Mouse (Mus musculus) heart, adult 2 months (tissue): Measurements from ENCODE around the gene Foxd3. TPM values are rescaled to one million over a fixed set of nuclear protein-coding genes. Genes with fewer than 3 reads are reported as not detected.

Experiments
- DNase-seq, 2 experiments: peaks; one replicate each; pipeline ENCODE4 v3.0.0; 2021
- H3K27ac ChIP-seq: fragments of 200-600 bp; 2 replicates; pipeline ENCODE4 v1.8.1; 2022
- H3K27me3 ChIP-seq: fragments of 200-500 bp; 2 replicates; pipeline ENCODE4 v1.6.1; 2012; ENCODE audit warnings: mild to moderate bottlenecking, low read length, inconsistent platforms, mixed read lengths; ENCODE audit not compliant: control insufficient read depth, insufficient read depth
- H3K36me3 ChIP-seq: fragments of 200-500 bp; 2 replicates; pipeline ENCODE4 v1.6.1; 2012; ENCODE audit warnings: low read length, inconsistent platforms; ENCODE audit not compliant: control insufficient read depth, insufficient read depth
- H3K4me1 ChIP-seq: fragments of 200-500 bp; 2 replicates; pipeline ENCODE4 v1.6.1; 2011; ENCODE audit warnings: low read length; ENCODE audit not compliant: control insufficient read depth, insufficient read depth
- H3K4me3 ChIP-seq: fragments of 200-600 bp; 2 replicates; pipeline ENCODE4 v1.8.1; 2022
- H3K79me2 ChIP-seq: fragments of 200-500 bp; replicated peaks from 2 replicates; pipeline ENCODE4 v1.6.1; 2012; ENCODE audit warnings: mild to moderate bottlenecking, inconsistent platforms, low read length, moderate library complexity, mixed read lengths; ENCODE audit not compliant: control insufficient read depth, insufficient read depth
- H3K9ac ChIP-seq: fragments of 200-500 bp; 2 replicates; pipeline ENCODE4 v1.6.1; 2012; ENCODE audit warnings: low read depth, mild to moderate bottlenecking, control low read depth, inconsistent platforms, low read length, mixed read lengths
- CTCF ChIP-seq: fragments of 200-600 bp; IDR thresholded peaks from 2 replicates; pipeline ENCODE4 v1.8.1; 2022; ENCODE audit warnings: antibody characterized with exemption, mild to moderate bottlenecking, moderate library complexity
- EP300 ChIP-seq: fragments of 200-500 bp; IDR thresholded peaks from 2 replicates; pipeline ENCODE4 v1.6.1; 2011; ENCODE audit warnings: low read depth, low read length, control low read depth; ENCODE audit not compliant: insufficient read depth
- POLR2A ChIP-seq: fragments of 200-500 bp; IDR thresholded peaks from 2 replicates; pipeline ENCODE4 v1.6.1; 2011; ENCODE audit warnings: mild to moderate bottlenecking, low read depth, low read length, control low read depth; ENCODE audit not compliant: insufficient read depth
- WGBS: fragments of 180-500 bp; shearing (Covaris S2); methylation state at CpG from one replicate; pipeline ENCODE4 v1.1.7; 2018; 5-methylcytosine and 5-hydroxymethylcytosine counted together
- intact Hi-C: fragments of 180-260 bp; cut with DNase I; formaldehyde crosslinking; loops from one replicate; pipeline ENCODE4 v1.15.1; 2025
- polyA plus RNA-seq: library from polyadenylated mRNA; depleted of rRNA; stranded (reverse); fragments of >200 nt; gene quantifications from 2 replicates; pipeline ENCODE4 v1.2.3, GENCODE M21; 2012
- total RNA-seq, 2 experiments: library from RNA; stranded (reverse); gene quantifications; 2 replicates each; pipeline ENCODE4 v1.2.3; 2021

Gene Foxd3
- total and polyA plus RNA-seq, 3 experiments: 0.27 to 0.86 (median 0.62) TPM

- WGBS: 7% methylated on average over 28 of the region's 28 CpGs
- no peaks in the 10 kb centered on the region for H3K79me2 ChIP-seq
- TF ChIP-seq CTCF: no peak
- TF ChIP-seq EP300: no peak
- no peak for TF ChIP-seq POLR2A
- H3K27me3 ChIP-seq: peaks cover 48% of the 10 kb centered on the region
- H3K36me3 ChIP-seq: no peaks in the 10 kb centered on the region
- DNase-seq: peak; percentile 11 to 31
- H3K9ac ChIP-seq: no peak overlapping the region
- no peak overlapping the region for H3K4me3 ChIP-seq
- intact Hi-C loops: loop anchor here (2.0 kb wide), 1 partner anchor 55 kb away; the partner anchor contains the start of gene Alg6
- no peak overlapping the region for H3K27ac ChIP-seq
- H3K4me1 ChIP-seq: no peaks in the 10 kb centered on the region
Observed at GRCm38 (mm10) chr4:99659361-99660072, 3.4 kb downstream of the Foxd3 start.

- TF ChIP-seq EP300: no peak
- TF ChIP-seq POLR2A: no peak
- no peak for TF ChIP-seq CTCF
- no peak overlapping the region for H3K27ac ChIP-seq
- no peaks in the 10 kb centered on the region for H3K36me3 ChIP-seq
- DNase-seq: peak; percentile 19 to 40
- no peak overlapping the region for H3K9ac ChIP-seq
- intact Hi-C loops: loop anchor here (2.0 kb wide), 1 partner anchor 55 kb away; the partner anchor contains the start of gene Alg6
- no peaks in the 10 kb centered on the region for H3K79me2 ChIP-seq
- H3K4me3 ChIP-seq: no peak overlapping the region
- peaks cover 43% of the 10 kb centered on the region for H3K27me3 ChIP-seq
- 2% methylated on average over 20 of the region's 20 CpGs for WGBS
- H3K4me1 ChIP-seq: no peaks in the 10 kb centered on the region
Observed at GRCm38 (mm10) chr4:99660073-99660611, 4.0 kb downstream of the Foxd3 start.

DNA sequence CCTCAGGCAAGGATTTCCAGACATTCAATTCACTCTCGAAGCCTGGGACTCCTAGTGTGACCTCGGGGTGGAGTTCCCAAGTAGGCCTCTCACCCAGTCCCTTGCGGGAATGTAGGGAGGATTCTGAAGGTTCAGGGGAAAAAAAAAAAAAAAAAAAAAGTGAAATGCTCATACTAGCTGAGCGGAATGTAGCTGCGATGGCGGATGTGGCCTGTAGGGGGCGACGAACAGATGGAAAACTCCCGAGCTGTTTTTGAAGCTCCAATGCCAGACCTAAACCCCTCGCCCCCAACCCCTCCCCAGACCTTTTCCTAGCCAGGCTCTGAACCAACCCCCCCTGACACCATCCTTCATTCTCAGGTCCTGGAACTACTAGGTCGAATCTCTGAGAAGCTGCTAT is 4.9 kb downstream of the Foxd3 start:
- no peak overlapping the region for H3K27ac ChIP-seq
- TF ChIP-seq POLR2A: no peak
- TF ChIP-seq CTCF: peak; percentile 80
- no peak for TF ChIP-seq EP300
- no peak overlapping the region for H3K4me3 ChIP-seq
- no peaks in the 10 kb centered on the region for H3K4me1 ChIP-seq
- WGBS: under 1% methylated on average over 11 of the region's 11 CpGs
- peak; percentile 35 to 63 for DNase-seq
- peaks cover 40% of the 10 kb centered on the region for H3K27me3 ChIP-seq
- intact Hi-C loops: loop anchor here (1.0 to 2.0 kb wide), 2 partner anchors 54 to 105 kb away; partner anchors contain the start of gene Alg6
- no peaks in the 10 kb centered on the region for H3K36me3 ChIP-seq
- H3K79me2 ChIP-seq: no peaks in the 10 kb centered on the region
- H3K9ac ChIP-seq: no peak overlapping the region

GRCm38 (mm10) chr4:99661956-99662355 is 5.9 kb downstream of the Foxd3 start:
- Histone ChIP-seq H3K27ac (no peak overlapping the region), H3K4me3 (no peak overlapping the region), H3K4me1 (no peaks in the 10 kb centered on the region), H3K36me3 (no peaks in the 10 kb centered on the region), H3K27me3 (peaks cover 30% of the 10 kb centered on the region), H3K79me2 (no peaks in the 10 kb centered on the region), H3K9ac (no peak overlapping the region)
- intact Hi-C loops: loop anchor here (1.0 to 2.0 kb wide), 2 partner anchors 53 to 104 kb away; partner anchors contain the start of gene Alg6
- 10% methylated on average over 12 of the region's 12 CpGs for WGBS
- no peak for TF ChIP-seq EP300
- TF ChIP-seq CTCF: no peak
- no peak for TF ChIP-seq POLR2A
- no peak for DNase-seq

- no peak for TF ChIP-seq POLR2A
- TF ChIP-seq EP300: no peak
- no peak for TF ChIP-seq CTCF
- intact Hi-C loops: no loop called here
- no peak for DNase-seq
- WGBS: 16% methylated on average over 9 of the region's 9 CpGs
- H3K79me2 ChIP-seq: no peaks in the 10 kb centered on the region
- no peaks in the 10 kb centered on the region for H3K36me3 ChIP-seq
- no peaks in the 10 kb centered on the region for H3K4me1 ChIP-seq
- peaks cover 25% of the 10 kb centered on the region for H3K27me3 ChIP-seq
- no peak overlapping the region for H3K9ac ChIP-seq
- no peak overlapping the region for H3K27ac ChIP-seq
- H3K4me3 ChIP-seq: no peak overlapping the region
Observed at GRCm38 (mm10) chr4:99662431-99662830, 6.3 kb downstream of the Foxd3 start.
